Mouse (Mus musculus) liver, postnatal 0 days (tissue): ENCODE results near the gene Gps1. TPM values are rescaled to one million over a fixed set of nuclear protein-coding genes. Genes with fewer than 3 reads are reported as not detected.

Experiments
- ATAC-seq: fragments of 200-750 bp; cut with Nextera tagmentation; 2 replicates; pipeline ENCODE4 v1.8.0; 2017; ENCODE audit warnings: mild to moderate bottlenecking, moderate library complexity
- DNase-seq: peaks from one replicate; pipeline ENCODE4 v3.0.0-alpha.2; 2016
- H3K27ac ChIP-seq: fragments of 300-500 bp; sonication (generic); 2 replicates; pipeline ENCODE4 v1.5.1; 2014; ENCODE audit warnings: antibody characterized with exemption, moderate library complexity, mild to moderate bottlenecking, low read depth
- H3K27me3 ChIP-seq: fragments of 300-500 bp; sonication (generic); 2 replicates; pipeline ENCODE4 v1.6.1; 2014; ENCODE audit warnings: low read length, control low read depth, mixed read lengths; ENCODE audit not compliant: insufficient read depth
- H3K36me3 ChIP-seq: fragments of 300-500 bp; sonication (generic); replicated peaks from 2 replicates; pipeline ENCODE4 v1.6.1; 2014; ENCODE audit warnings: mild to moderate bottlenecking, control low read depth, low read length, moderate library complexity, mixed read lengths; ENCODE audit not compliant: insufficient read depth
- H3K4me1 ChIP-seq: fragments of 300-500 bp; sonication (generic); 2 replicates; pipeline ENCODE4 v1.6.1; 2014; ENCODE audit warnings: antibody characterized with exemption, mild to moderate bottlenecking, control low read depth; ENCODE audit not compliant: insufficient read depth
- H3K4me2 ChIP-seq: fragments of 300-500 bp; sonication (generic); 2 replicates; pipeline ENCODE4 v1.6.1; 2014; ENCODE audit warnings: low read depth, mild to moderate bottlenecking, low read length, moderate library complexity, mixed read lengths
- H3K4me3 ChIP-seq: fragments of 300-500 bp; sonication (generic); 2 replicates; pipeline ENCODE4 v1.5.1; 2014; ENCODE audit warnings: low read depth, low read length
- H3K9ac ChIP-seq: fragments of 300-500 bp; sonication (generic); replicated peaks from 2 replicates; pipeline ENCODE4 v1.6.1; 2014; ENCODE audit warnings: mild to moderate bottlenecking, moderate library complexity
- H3K9me3 ChIP-seq: fragments of 300-500 bp; sonication (generic); 2 replicates; pipeline ENCODE4 v1.6.1; 2016; ENCODE audit warnings: mild to moderate bottlenecking, control low read depth, low read length, mixed read lengths
- CTCF ChIP-seq: sonication (generic); IDR thresholded peaks from 2 replicates; pipeline ENCODE4 v1.5.1; 2016; ENCODE audit warnings: antibody characterized with exemption, low read depth
- EP300 ChIP-seq: IDR thresholded peaks from 2 replicates; pipeline ENCODE4 v1.6.1; 2016; ENCODE audit warnings: antibody characterized with exemption, low read depth, mild to moderate bottlenecking
- WGBS: fragments of 180-500 bp; shearing (Covaris S2); extraction: QIAGEN DNeasy Blood & Tissue Kit; methylation state at CpG from one replicate; pipeline ENCODE4 v1.1.7; 2014; ENCODE audit not compliant: insufficient replicate concordance; 5-methylcytosine and 5-hydroxymethylcytosine counted together
- polyA plus RNA-seq: library from polyadenylated mRNA; unstranded; fragments of >200 nt; fragmentation: Nextera tagmentation; extraction: Ambion mirVana; gene quantifications from 2 replicates; pipeline ENCODE4 v1.2.1, GENCODE M21; 2015

Gene Gps1
- polyA plus RNA-seq, result 50.8 and 51.9 TPM in 2 replicates

- no peaks in the 10 kb centered on the region for H3K27me3 ChIP-seq
- peak within 1 kb of the TSS; percentile 77 for H3K27ac ChIP-seq
- no peaks in the 10 kb centered on the region for H3K9me3 ChIP-seq
- TF ChIP-seq CTCF (no peak), EP300 (no peak)
- peak within 1 kb of the TSS; percentile 90 for H3K4me3 ChIP-seq
- H3K36me3 ChIP-seq, result peaks cover 21% of the 10 kb centered on the region
- WGBS, result under 1% methylated on average over 77 of the region's 107 CpGs
- peak within 1 kb of the TSS; percentile 100 for H3K4me2 ChIP-seq
- peaks cover 19% of the 10 kb centered on the region for H3K4me1 ChIP-seq
- DNase-seq (peak; percentile 89), ATAC-seq (peak; percentile 79)
- H3K9ac ChIP-seq, result peak within 1 kb of the TSS; percentile 88
These were observed at the start of gene Gps1, which contains the start of gene Rfng for GRCm38 (mm10) chr11:120784064-120784791. TSS of gene Gps1 (plus strand) at chr11:120784272. TSS of gene Rfng (minus strand) at chr11:120784207.

GRCm38 (mm10) chr11:120736424-120736823, 47.6 kb upstream of the Gps1 start:
- Histone ChIP-seq H3K4me1 (no peaks in the 10 kb centered on the region), H3K9me3 (no peaks in the 10 kb centered on the region), H3K4me2 (no peak overlapping the region), H3K9ac (no peak overlapping the region), H3K36me3 (no peaks in the 10 kb centered on the region), H3K27me3 (0 out of 2 replicates have a peak, but pooled peaks cover 3% of the 10 kb centered on the region), H3K4me3 (no peak overlapping the region), H3K27ac (no peak overlapping the region)
- TF ChIP-seq CTCF (no peak), EP300 (no peak)
- DNase-seq (no peak), ATAC-seq (no peak)
- WGBS, result 65% methylated on average over 6 of the region's 6 CpGs

- Histone ChIP-seq H3K27ac (no peak overlapping the region), H3K9me3 (no peaks in the 10 kb centered on the region), H3K27me3 (no peaks in the 10 kb centered on the region), H3K36me3 (no peaks in the 10 kb centered on the region), H3K4me1 (no peaks in the 10 kb centered on the region), H3K9ac (no peak overlapping the region), H3K4me2 (no peak overlapping the region), H3K4me3 (no peak overlapping the region)
- ATAC-seq (no peak), DNase-seq (no peak)
- TF ChIP-seq CTCF (no peak), EP300 (no peak)
- WGBS, result 90% methylated on average over 5 of the region's 5 CpGs
These were observed 43.1 kb upstream of the Gps1 start for GRCm38 (mm10) chr11:120740981-120741380.

GRCm38 (mm10) chr11:120744121-120744701, 39.9 kb upstream of the Gps1 start:
- no peak overlapping the region for H3K9ac ChIP-seq
- no peak overlapping the region for H3K4me2 ChIP-seq
- H3K27ac ChIP-seq, result no peak overlapping the region
- ATAC-seq, result no peak
- TF ChIP-seq EP300, result no peak
- no peaks in the 10 kb centered on the region for H3K9me3 ChIP-seq
- 66% methylated on average over 7 of the region's 7 CpGs for WGBS
- no peaks in the 10 kb centered on the region for H3K27me3 ChIP-seq
- DNase-seq, result no peak
- no peak overlapping the region for H3K4me3 ChIP-seq
- no peaks in the 10 kb centered on the region for H3K36me3 ChIP-seq
- no peaks in the 10 kb centered on the region for H3K4me1 ChIP-seq

- WGBS, result 54% methylated on average over 4 of the region's 4 CpGs
- no peaks in the 10 kb centered on the region for H3K36me3 ChIP-seq
- no peak overlapping the region for H3K27ac ChIP-seq
These were observed 36.1 kb upstream of the Gps1 start for GRCm38 (mm10) chr11:120747974-120748373.

GRCm38 (mm10) chr11:120749430-120749829, 34.6 kb upstream of the Gps1 start:
- H3K9me3 ChIP-seq, result no peaks in the 10 kb centered on the region
- DNase-seq, result peak; percentile 45
- 50% methylated on average over 8 of the region's 8 CpGs for WGBS
- no peak overlapping the region for H3K27ac ChIP-seq
- H3K4me2 ChIP-seq, result no peak overlapping the region
- H3K36me3 ChIP-seq, result no peaks in the 10 kb centered on the region
- peak; percentile 70 for TF ChIP-seq CTCF
- no peak for TF ChIP-seq EP300
- H3K27me3 ChIP-seq, result no peaks in the 10 kb centered on the region
- H3K4me1 ChIP-seq, result no peaks in the 10 kb centered on the region
- no peak overlapping the region for H3K4me3 ChIP-seq
- H3K9ac ChIP-seq, result no peak overlapping the region
- no peak for ATAC-seq

More at GRCm38 (mm10) chr11:120747974-120748373, 36.1 kb upstream of the Gps1 start:
- Histone ChIP-seq H3K4me3 (no peak overlapping the region), H3K9me3 (no peaks in the 10 kb centered on the region), H3K4me2 (no peak overlapping the region), H3K4me1 (no peaks in the 10 kb centered on the region), H3K9ac (no peak overlapping the region), H3K27me3 (no peaks in the 10 kb centered on the region)
- ATAC-seq (no peak), DNase-seq (no peak)
- TF ChIP-seq CTCF (no peak), EP300 (no peak)
